Mouse (Mus musculus) kidney, adult 11 months (tissue): ENCODE data around the gene Abcg5.
A peak's percentile ranks its signal among the peaks of the same experiment; 100 is the strongest.

Experiments
- DNase-seq: peaks from one replicate; pipeline ENCODE4 v3.0.0; 2022

The Abcg5 gene

GRCm38 (mm10) chr17:84682734-84683717 is at the start of gene Abcg5:
Abcg5 (minus strand) TSS chr17:84683011.
- no peak for DNase-seq

GRCm38 (mm10) chr17:84732612-84733011 is 49.8 kb upstream of the Abcg5 start:
- DNase-seq, result no peak

GRCm38 (mm10) chr17:84731361-84731760 is 48.5 kb upstream of the Abcg5 start:
- no peak for DNase-seq

- DNase-seq, result no peak
Measured at GRCm38 (mm10) chr17:84729140-84729539, 46.3 kb upstream of the Abcg5 start.

GRCm38 (mm10) chr17:84728201-84728911 is 45.5 kb upstream of the Abcg5 start:
- DNase-seq, result no peak

GRCm38 (mm10) chr17:84725163-84725562 is 42.4 kb upstream of the Abcg5 start:
- DNase-seq, result no peak

GRCm38 (mm10) chr17:84724028-84724427 is 41.2 kb upstream of the Abcg5 start:
- DNase-seq, result no peak

GRCm38 (mm10) chr17:84719105-84719504 is 36.3 kb upstream of the Abcg5 start:
- no peak for DNase-seq

- no peak for DNase-seq
Measured at GRCm38 (mm10) chr17:84717416-84717815, 34.6 kb upstream of the Abcg5 start.

- no peak for DNase-seq
Measured at GRCm38 (mm10) chr17:84716252-84716872, 33.6 kb upstream of the Abcg5 start.

GRCm38 (mm10) chr17:84714930-84715329 is 32.1 kb upstream of the Abcg5 start:
- no peak for DNase-seq

GRCm38 (mm10) chr17:84713563-84714164 is 30.9 kb upstream of the Abcg5 start:
- no peak for DNase-seq

GRCm38 (mm10) chr17:84709403-84709851 is 26.6 kb upstream of the Abcg5 start:
- no peak for DNase-seq

- DNase-seq, result no peak
Measured at GRCm38 (mm10) chr17:84708818-84709217, 26.0 kb upstream of the Abcg5 start.

- no peak for DNase-seq
Measured at GRCm38 (mm10) chr17:84707407-84707806, 24.6 kb upstream of the Abcg5 start.

GRCm38 (mm10) chr17:84698727-84699126 is 15.9 kb upstream of the Abcg5 start:
- peak; percentile 48 for DNase-seq

GRCm38 (mm10) chr17:84696537-84696936 is 13.7 kb upstream of the Abcg5 start:
- DNase-seq, result peak; percentile 36

- no peak for DNase-seq
Measured at GRCm38 (mm10) chr17:84693741-84694140, 10.9 kb upstream of the Abcg5 start.

- DNase-seq, result no peak
Measured at GRCm38 (mm10) chr17:84690111-84690510, 7.3 kb upstream of the Abcg5 start.

GRCm38 (mm10) chr17:84689316-84689715 is 6.5 kb upstream of the Abcg5 start:
- DNase-seq, result no peak

GRCm38 (mm10) chr17:84688834-84689233 is 6.0 kb upstream of the Abcg5 start:
- DNase-seq, result no peak

- no peak for DNase-seq
Measured at GRCm38 (mm10) chr17:84687994-84688393, 5.2 kb upstream of the Abcg5 start.

- no peak for DNase-seq
Measured at GRCm38 (mm10) chr17:84685286-84685685, 2.5 kb upstream of the Abcg5 start.
